Mouse (Mus musculus): ENCODE results near the gene Gpr146.

Gpr146 gene

DNA sequence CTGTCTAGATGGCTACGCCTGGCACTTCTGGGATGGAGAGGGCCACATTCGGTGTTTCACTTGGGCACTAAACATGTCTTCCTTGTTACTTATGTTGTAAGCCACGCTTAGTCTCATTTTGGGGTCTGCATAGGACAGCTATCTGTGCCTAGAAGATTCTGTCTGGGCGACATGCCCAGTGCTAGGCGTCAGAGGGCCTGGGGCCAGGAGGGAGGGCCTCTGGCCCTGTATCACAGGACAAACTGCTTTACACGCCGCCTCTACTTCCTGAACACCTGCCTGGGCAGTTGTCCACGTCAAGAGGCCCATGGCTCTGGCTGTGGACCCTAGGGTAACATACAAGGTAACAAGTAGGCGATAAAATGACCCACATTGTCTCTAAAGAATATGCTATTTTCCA lies 50.5 kb downstream of the Gpr146 start:
- no peak for DNase-seq (ENCODE audit: low spot score in 2 of 2)

DNA sequence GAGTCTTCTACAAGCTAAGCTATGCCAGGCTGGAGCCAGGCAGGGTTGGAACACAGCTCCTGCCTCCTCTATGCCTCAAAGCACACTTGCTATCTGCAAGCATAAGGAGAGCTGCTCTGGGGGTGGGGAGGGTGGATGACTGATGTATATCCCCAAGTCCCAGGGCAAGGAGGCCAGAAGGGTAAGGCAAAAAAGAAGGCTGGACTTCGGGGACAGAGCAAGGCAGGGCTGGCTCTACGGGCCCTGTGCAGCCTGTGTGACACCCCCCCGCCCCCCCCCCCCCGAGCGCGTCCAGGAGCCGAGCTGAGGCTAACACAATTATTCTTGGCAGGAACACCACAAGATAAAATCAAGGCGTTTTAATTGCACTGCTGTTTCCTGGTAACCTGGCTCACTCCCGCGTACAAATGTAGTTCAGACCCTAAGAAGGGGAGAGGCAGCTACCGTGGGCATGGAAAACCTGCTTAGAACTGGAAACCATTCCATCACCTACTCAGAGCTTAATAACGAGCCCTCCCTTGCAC lies 52.4 kb downstream of the Gpr146 start:
- no peak for DNase-seq (ENCODE audit: low spot score in 2 of 2)

DNA sequence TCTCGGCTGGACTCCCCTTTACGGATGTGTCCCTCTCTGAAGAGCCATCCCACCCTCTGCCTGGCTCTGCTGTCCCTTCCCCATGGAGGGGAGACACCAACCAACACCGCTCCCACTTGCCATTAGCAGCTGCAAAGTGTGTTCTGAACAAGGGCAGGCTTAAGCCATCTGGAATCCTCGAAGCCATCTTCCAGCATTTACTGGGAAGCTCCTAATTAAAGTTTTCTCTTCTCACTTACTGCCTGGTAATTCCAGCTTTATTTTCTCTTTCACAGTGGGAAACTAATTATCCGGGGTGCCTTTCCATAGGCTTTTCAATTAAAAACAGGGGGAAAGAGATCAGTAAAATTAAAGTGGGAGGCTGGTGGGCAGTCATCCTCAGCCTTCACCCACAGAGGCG lies 54.8 kb downstream of the Gpr146 start:
- DNase-seq (ENCODE audit: low spot score in 2 of 2): no peak

DNA sequence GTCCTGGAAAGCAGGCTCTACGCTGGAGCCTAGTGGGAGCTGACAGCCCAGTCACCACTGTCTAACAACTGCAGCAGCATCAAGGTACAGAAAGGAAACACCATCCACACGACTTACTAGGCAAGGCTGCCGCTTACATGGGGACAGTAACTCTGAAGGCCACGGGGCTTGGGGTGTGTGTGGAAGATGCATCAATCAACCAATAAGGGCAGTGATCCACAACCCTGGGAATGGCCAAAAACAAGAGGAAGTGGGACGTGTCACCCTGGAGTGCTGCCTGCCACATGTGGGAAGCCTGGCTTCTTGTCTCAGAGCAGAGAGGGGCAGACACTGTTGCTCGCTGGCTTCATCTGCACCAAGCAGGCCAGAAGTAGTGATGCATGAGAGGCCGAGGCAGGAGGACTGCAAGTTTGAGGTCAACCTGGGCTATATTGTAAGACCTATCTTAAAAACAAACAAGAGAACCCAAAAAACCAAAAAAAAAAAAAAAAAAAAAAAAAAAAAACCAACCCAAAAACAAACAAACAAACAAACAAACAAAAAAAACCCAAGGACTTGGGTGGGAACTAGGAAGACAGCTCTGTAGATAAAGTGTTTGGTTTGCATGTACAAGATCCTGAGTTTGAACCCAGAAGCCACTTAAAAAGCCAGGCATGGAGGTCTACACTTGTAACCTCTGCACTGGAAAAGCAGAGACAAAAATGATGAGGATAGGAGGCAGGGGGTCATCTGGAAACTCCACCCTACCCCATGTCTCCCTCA lies 55.4 kb downstream of the Gpr146 start:
- DNase-seq (ENCODE audit: low spot score in 2 of 2): no peak

DNA sequence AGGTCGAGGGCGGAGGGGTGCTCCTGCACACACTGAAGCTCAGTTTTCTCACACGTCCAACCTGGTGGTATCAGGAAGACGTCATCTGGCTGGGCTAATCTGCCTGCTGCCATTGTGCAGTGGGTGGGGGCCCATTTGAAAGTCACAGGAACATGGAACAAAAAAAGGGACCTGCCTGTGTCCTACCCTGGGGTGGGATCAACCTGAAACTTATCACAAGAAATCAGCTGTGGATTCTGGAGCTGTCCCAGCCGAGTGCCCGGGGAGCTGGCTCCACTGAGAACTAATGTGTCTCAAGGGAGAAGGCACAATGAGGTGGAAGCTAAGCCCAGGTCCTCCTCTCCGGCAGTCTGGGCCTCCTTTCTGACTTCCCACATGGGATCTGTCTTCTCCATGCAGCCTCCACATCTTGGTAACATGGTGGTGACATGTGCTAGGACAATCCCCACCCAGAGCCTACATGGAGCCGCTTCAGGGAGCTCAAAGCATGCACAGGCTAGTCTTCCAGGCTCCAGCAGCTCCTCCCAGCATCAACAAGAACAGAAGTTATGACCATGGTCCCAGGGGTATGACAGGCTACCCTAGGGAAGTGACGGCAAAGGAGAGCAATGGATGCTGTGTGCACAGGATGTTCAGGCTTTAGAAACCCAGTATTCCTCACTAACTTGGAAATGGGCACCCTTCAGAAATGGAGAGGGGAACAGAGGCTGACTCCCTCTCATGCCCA lies 56.5 kb downstream of the Gpr146 start:
- DNase-seq (ENCODE audit: low spot score in 2 of 2): no peak

DNA sequence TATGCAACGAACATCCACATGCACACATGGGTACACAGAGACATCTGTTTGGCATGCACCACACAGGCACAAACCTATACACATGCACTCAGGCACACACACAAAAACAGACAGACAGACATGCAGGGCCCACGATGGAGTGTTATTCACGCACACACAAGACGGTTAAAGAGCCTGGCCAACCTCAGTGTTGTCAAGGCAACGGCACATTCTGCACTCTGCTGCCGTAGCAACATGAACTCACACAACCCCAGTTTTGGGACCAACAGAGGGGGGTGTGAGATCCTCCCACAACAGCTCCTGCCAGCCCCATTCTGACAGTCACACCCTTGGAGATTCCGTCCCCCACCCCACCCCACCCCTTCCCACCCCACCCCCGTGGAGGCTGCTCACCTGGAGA lies 57.4 kb downstream of the Gpr146 start:
- DNase-seq (ENCODE audit: low spot score in 2 of 2): no peak

DNA sequence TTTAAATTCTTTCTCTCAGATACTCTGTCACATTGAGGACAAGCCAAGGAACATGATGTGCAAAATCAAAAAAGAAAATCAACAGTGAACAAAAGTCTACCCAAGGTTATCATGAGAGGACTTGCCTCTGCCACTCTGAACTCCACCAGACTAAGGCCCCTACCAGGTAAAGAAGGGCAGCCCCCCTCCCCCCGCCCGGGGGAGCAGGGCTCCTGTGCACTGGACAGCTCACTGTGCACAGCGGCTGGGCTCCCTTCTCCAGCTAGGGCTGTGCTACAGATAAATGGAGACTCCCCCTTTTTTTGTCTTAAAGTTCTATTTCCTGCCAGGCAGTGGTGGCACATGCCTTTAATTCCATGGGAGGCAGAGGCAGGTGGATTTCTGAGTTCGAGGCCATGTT lies 60.3 kb downstream of the Gpr146 start:
- no peak for DNase-seq (ENCODE audit: low spot score in 2 of 2)

DNA sequence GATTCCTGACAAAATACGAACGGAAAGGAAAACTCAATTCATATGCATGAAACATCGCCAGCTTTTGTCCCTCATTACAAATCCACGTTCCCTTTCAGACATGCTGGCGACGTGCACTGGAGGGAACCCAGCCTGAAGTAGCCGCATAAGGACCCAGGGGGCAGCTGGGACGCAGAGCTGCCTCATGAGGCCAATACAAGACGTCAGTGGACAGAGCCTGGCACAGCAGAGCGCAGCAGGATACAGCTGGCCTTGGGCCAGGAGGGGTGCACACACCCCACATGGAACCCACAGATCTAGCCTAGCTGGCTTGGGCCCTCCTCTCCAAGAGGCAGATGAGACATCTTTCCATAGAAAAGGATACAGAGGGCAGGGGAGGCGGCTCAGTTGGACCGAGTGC lies 60.9 kb downstream of the Gpr146 start:
- DNase-seq (ENCODE audit: low spot score in 2 of 2): no peak

DNA sequence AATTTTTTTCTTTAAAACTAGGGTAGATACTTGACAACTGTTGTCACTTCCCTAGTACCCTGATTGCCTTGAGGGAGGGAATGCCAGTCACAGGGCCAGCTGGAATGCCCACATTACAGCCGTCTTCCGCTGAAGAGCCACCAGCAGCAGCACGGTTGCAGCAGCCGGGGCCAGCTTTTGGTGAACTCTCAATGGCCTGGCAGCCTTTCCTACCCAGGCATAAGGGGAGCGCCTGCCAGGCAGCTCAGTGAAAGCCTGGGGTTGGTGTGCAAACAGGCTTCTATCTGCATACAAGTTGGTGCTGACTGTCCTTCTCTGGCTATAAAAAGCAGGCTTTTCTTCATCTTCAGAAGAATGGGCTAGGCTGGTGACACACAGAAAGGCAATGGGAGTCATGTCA lies 63.0 kb downstream of the Gpr146 start:
- no peak for DNase-seq (ENCODE audit: low spot score in 2 of 2)

DNA sequence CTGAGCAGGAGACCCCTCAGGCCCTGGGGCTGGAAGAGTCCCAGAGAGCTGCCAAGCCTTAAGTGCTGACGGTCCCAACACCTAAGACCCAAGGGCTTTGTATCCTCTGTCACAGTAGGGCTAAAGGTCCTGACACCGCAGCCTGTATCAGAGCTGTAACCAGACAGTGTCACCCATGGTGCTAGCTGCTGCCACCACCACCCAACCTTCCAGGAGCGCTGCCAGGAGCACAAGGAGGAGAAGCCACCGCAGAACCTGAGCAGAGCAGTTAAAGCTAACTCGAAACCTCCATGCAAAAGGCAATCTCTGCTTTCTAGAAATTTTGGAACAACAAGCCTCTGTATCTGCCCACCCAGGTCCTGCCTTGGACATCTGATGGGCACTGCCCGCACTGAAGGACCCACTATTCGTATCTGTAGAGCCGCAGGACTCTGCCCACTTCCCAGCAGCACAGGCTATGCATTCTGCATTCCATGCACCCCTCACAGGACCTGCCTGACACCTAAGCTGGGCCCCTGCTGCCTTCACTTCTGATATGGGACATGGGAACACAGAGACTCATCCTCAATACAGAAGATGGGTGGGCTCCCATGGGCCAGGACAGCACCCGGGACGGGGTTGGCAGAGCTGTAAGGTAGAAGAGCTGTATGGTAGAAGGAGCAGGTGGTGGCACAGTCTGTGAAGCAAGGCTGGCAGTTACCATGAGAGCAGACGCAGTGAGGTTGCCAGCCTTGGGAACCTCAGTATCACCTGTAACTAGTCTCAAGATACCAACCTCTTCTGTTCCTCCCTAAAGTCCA lies 63.6 kb downstream of the Gpr146 start:
- DNase-seq (ENCODE audit: low spot score in 2 of 2): no peak

DNA sequence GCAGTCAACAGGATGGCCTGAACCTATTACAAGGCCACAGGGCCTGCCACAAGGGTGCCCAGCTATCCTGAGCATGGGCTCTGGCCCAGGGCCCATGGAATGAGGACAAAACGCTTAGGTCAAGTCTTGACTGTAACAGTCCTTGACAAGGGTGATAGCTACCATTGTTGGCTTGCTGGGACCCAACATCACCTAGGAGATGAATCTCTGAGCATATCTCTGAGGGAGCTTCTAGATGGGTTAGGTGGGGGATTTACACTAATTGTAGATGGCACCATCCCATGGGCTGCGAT lies 64.2 kb downstream of the Gpr146 start:
- no peak for DNase-seq (ENCODE audit: low spot score in 2 of 2)

DNA sequence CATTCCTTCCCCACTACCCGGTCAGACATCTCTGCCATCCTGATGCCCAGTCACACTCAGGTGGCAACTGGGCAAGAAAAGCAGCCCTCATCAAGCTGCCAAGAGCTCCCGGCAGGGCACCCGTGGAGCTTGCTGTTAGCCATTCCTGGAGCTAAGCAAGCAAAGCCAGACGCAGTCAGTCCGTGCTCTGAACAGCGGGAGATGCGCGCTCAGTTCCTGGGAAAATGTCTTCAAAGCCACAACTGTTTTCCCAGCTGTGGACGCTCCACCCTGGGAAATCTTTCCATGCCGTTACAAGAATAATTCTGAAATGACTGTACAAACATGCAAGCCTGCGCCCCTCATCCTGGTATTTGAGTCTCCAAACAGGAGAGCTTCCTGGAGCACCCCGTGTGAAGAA lies 64.9 kb downstream of the Gpr146 start:
- DNase-seq (ENCODE audit: low spot score in 2 of 2): no peak

DNA sequence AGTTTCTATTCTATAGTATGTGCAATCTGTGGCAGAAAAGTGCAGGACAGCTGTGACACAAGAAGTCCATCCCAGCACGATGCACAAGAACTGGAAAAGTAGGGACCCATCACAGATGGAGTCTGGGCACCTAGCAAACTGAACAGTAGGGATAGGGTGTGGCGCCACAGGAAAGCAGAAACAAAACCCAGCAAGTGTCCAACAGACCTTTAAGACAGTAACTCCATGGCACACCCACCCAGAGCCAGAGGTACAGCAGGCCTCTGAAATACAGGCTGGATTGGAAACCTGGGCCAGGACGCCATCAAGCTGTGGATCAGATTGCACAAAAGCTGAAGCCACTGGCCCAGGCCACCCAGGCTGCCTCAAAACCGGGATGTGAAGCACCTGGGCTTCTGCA lies 65.5 kb downstream of the Gpr146 start:
- no peak for DNase-seq (ENCODE audit: low spot score in 2 of 2)

DNA sequence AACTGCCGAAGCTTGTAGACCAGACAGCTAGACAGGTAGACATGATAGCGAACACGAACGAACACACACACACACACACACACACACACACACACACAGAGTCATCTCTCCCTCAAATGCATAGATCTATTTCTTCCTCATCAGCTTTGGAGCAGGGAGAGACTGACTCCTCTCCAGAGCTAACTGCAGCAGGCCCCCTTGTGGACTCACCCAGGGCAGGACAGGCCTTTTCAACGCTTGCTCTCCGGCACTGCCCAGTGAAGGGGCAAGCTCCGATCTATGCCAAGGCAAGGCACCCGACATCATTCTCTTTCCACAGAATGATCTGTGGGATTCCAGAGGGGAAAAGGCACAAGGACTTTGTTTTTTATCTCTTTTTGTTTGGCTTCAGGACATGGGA lies 67.8 kb downstream of the Gpr146 start:
- no peak for DNase-seq (ENCODE audit: low spot score in 2 of 2)
